Mouse (Mus musculus): ENCODE measurements at regions not wholly inside any gene's neighbourhood (a gene's known extent, or its start where the extent isn't known, plus 50 kb on each side); places are given as distances from the start of the nearest gene placed in this dataset.

GRCm38 (mm10) chr13:19888983-19889773, 65.1 kb upstream of the Gpr141 start:
- no peak for DNase-seq (ENCODE audit: low spot score in 2 of 2)

GRCm38 (mm10) chr13:19883896-19884658, 60.0 kb upstream of the Gpr141 start:
- no peak for DNase-seq (ENCODE audit: low spot score in 2 of 2)

- DNase-seq (ENCODE audit: low spot score in 2 of 2), result no peak
Measured at GRCm38 (mm10) chr13:19882889-19883288, 58.8 kb upstream of the Gpr141 start.

- DNase-seq (ENCODE audit: low spot score in 2 of 2), result no peak
Measured at GRCm38 (mm10) chr13:19881772-19882171, 57.7 kb upstream of the Gpr141 start.

GRCm38 (mm10) chr13:19874621-19875249, 50.7 kb upstream of the Gpr141 start:
- DNase-seq (ENCODE audit: low spot score in 2 of 2), result no peak

All from heart, adult 9 months (tissue).